Mouse (Mus musculus): ENCODE measurements around the gene Chrna10.

Gene Chrna10

DNA sequence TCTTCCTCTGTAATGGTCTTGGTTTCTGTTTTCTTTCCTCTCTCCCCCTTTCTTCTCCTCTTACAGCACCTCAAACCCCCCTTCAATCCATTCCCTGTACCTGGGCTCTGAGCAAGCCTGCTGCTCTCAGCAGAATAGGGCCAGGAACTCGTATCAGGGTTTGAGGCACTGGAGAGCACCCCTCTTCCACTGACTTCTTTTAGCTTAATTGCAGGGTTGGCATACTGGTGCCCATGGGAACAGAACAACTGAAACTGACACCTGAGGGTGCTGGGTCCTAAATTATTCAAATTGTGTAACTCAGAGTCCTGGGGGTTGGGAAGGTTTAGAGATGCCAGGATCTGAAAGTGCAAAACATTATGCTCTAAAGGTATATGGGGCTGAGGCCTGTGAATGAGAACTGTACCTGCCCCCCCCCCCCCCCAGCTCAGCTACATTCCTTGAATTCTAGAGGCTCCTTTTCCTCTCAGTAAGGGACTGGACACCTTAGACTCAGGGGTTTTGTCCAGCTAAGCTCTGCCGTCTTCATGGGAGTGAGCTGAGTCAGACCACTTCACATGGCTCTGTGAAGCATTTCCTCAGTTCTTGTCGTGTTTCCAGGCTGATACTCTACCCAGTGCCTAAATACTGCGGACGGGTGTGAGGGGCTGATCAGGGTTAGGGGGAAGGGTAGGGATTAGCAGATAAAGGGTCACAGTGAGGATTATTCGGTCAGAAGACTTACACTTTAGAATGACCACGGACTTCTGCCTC lies at the start of gene Chrna10:
Chrna10 (minus strand) TSS at position 250 of the 753 bp plus-strand sequence.
- DNase-seq = no peak

- no peak for DNase-seq
These were observed 37.1 kb upstream of the Chrna10 start for GRCm38 (mm10) chr7:102153691-102154090.

DNA sequence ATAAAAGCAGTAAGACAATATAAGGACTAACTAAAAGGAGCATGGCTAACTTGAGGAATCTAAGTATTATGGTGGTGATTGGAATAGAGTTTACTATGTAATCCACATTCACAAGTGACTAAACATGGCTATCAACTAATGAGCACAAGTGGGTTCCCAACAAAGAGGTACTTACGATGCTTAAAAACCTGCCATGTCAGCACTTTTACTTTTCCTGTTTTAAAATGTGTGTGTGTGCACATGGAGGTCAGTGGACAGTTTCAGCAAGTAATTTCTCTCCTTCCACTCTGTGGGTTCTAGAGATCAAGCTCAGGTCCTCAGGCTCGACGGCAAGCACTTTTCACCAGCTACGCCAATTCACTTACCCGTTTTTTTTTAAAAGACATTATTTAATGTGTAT lies 21.3 kb upstream of the Chrna10 start:
- DNase-seq = no peak

DNA sequence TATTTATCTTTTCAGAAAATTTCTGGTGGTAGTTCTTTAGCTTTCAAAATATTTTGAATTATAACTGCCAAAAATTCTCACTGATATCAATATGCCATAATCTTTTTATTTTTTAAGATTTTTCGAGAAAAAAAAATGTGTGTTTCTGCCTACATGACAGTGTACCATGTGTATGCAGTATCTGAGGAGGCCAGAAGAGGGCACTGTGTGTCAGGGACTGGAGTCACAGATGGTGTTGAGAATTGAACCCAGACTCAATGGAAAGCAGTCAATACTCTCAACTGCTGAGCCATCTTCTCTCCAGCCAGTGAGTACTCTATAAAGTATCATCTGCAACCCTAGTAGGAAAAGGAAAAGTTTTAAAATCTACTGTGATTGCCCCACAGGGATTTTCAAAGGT lies 20.8 kb upstream of the Chrna10 start:
- DNase-seq = peak; percentile 62

- no peak for DNase-seq
These were observed 15.8 kb upstream of the Chrna10 start for GRCm38 (mm10) chr7:102132395-102132794.

DNA sequence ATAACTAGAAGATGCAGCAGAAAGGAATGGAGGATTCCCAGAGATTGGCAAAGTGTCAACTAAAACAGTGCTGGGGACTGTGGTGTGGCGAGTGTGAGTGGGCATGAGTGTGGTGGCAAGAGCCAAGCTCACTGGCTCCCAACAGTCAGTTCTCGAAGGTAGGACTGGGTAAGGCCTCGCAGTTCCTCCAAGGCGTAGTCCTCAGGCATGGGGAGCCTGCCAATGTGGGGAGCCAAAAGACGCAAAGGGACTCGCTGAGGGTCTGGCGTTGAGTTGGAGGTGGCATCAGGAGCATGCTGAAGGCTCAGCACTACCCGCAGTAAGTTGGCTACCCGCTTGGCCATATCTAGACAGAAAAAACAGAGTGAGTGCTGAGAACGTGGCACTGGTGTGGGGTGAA lies 3.7 kb upstream of the Chrna10 start:
- DNase-seq = no peak

GRCm38 (mm10) chr7:102117382-102117781 lies 754 bp upstream of the Chrna10 start:
- no peak for DNase-seq

GRCm38 (mm10) chr7:102113151-102113729 lies 3.4 kb downstream of the Chrna10 start:
- no peak for DNase-seq

DNA sequence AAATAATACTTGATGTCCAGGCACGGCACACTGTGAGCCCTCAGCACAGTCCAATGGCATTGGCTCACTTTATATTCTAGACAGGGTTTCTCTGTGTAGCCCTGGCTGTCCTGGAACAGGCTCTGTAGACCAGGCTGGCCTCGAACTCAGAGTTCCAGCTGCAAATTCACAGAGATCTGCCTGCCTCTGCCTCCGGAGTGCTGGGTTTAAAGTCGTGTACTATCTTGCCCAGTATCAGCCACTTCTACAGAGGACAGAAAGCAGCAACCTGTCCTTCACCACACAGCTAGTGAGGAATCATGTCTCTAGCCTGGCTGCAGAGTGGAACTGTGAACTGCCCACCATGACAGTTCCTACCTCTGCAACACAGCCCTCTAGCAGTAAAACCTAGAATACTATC lies 6.9 kb downstream of the Chrna10 start:
- DNase-seq = no peak

DNA sequence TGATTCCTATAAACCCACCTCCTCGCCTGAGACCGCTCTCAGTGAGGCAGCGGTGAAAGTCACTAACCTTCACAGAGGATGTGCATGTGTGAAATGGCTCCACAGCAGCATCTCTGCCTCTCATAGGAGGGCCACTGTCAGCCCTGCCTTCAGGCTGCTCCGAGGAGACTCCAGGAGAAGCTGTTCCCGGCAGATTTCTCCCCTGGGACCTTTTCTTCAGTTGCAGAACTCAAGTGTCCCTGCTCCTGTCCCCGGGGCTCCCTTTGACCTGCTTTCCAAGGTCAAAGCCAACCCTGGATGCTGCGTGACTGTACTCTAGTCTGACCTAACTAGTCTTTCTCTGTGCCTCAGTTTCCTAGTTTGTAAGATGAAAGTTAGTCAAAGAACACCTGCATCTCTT lies 7.5 kb downstream of the Chrna10 start, which contains the start of gene Art5:
Art5 (minus strand) TSS at position 319 of the 400 bp plus-strand sequence.
- DNase-seq = no peak

DNA sequence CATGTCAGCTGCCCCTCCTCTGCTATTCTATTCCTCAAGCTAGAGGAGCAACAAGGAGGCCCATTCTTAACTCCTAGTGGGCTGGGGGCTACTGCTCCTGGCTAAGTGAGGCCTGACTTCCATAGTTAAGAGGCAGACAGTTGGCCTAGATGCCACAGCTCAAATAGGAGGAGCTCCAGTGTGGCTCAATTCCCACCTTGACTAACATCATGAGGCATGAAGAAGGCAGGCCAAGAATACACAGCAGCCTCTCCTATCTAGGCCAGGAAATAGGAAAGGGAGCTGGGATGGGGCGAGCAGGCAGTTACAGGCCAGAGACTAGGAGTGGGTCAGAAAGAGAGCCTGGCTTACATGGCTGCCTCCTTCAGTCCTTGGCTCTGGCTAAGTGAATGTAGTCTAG lies 8.4 kb downstream of the Chrna10 start:
- no peak for DNase-seq

DNA sequence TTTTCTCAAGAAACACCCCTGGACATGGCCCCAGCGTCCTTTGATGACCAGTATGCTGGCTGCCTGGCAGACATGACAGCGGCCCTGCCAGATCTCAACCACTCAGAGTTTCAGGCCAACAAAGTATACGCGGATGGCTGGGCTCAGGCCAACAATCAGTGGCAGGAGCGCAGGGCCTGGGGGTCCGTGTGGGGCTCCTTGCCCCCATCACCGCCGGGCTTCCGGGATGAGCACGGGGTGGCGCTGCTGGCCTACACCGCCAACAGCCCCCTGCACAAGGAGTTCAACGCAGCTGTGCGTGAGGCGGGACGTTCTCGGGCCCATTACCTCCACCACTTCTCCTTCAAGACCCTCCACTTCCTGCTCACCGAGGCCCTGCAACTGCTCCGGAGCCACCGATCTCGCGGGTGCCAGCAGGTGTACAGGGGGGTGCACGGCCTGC lies 9.9 kb downstream of the Chrna10 start:
- DNase-seq = no peak

DNA sequence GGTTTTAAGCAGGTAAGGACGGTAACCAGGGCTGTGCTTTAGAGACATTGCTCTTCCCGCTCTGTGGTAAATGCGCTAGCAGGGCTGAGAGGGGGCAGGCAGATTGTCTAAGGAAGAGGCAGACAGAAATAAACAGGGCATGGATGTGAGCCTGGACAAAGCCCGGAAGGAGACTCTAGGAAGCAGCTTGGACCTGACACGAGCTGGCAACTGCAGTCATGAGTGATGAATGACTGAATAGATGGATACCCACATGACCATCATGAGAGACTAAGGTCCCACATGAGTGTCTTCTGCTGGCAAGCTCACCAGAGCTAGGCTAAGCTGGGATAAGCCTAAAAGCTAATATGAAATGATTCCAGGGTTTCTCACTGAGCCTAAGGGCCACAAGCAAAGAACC lies 12.5 kb downstream of the Chrna10 start:
- no peak for DNase-seq

GRCm38 (mm10) chr7:102103555-102103954 lies 13.1 kb downstream of the Chrna10 start:
- no peak for DNase-seq

GRCm38 (mm10) chr7:102102696-102103095 lies 13.9 kb downstream of the Chrna10 start:
- DNase-seq = no peak

- no peak for DNase-seq
These were observed 14.4 kb downstream of the Chrna10 start for GRCm38 (mm10) chr7:102102241-102102640.

- no peak for DNase-seq
These were observed 15.1 kb downstream of the Chrna10 start, which contains the start of gene Art1 for GRCm38 (mm10) chr7:102101487-102101886. TSS of gene Art1 (plus strand) at chr7:102101743.

DNA sequence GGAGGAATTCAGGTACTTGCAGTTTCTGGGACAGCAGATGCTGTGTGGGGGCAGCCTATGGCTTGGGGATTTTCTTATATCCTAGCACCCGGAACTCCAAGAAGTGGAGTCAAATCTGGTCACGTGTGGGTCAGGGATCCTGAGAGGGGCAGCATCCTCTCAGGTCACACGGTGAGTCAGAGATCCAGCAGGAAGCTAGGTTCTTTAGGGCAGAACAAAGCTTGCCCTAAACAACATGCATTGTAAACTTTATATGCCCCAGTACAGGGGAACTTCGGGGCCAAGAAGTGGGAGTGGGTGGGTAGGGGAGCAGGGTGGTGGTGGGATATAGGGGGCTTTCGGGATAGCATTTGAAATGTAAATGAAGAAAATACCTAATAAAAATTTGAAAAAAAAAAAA lies 15.8 kb downstream of the Chrna10 start:
- DNase-seq = no peak

DNA sequence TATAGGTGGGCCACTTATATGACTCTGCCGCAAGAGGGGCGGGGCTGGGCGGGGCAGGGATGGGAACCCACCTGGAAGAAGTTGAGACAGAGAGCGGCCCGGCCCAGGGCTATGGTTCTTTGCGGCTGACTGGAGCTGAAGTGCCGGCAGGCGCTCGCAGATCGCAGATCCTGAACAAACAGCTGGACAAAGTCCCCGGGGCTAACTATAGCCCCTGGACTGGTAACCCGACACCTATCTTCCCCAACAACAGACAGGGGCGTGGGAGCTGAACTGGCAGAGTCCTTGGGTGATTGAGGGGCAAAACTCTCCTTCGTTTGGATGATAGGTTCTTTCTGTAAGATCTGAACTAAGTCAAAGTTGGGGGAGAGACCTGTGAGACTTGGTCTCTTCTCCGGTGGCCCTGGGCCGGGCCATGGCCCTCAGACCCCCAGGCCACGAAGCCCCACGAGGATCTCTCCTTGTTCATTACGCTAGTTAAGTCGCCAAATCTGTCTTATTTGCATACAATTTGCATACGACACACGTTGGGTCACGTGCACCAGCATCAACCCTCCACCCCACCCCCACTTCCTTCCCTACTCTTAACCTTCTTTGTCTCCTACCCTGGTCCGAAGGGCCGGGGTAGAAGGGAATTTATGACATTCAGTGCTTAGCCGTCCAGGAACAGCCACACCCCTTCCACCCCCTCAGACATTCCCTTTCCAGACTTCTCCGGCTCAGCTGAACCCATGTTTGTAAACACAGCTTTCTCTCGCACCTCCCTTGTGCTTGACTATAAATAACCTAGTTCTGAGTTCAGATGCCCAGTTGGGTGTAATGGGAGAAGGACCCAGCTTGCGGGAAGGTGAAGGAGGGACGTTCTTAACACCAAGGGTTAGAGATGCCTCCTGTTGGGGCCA lies 16.6 kb downstream of the Chrna10 start:
- peak; percentile 40 for DNase-seq

DNA sequence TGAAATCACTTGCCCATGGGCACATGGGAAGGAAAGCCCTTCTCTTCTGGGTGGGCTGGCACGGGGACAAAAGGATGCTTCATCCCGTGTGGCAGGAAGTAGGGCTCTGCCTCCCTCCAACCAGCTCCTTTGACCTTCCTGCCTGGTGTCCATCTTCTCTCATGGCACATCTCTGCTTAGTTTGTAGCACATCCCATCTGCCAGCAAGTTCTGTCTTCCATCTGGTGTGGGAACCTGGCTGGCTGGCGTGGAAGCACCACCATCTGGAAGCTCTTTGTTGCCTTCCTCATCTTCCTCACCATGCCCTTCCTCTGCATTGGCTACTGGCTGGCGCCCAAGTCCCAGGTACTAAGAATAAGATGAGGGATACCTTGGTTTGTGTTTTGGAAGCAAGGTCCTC lies 29.3 kb downstream of the Chrna10 start:
- no peak for DNase-seq

DNA sequence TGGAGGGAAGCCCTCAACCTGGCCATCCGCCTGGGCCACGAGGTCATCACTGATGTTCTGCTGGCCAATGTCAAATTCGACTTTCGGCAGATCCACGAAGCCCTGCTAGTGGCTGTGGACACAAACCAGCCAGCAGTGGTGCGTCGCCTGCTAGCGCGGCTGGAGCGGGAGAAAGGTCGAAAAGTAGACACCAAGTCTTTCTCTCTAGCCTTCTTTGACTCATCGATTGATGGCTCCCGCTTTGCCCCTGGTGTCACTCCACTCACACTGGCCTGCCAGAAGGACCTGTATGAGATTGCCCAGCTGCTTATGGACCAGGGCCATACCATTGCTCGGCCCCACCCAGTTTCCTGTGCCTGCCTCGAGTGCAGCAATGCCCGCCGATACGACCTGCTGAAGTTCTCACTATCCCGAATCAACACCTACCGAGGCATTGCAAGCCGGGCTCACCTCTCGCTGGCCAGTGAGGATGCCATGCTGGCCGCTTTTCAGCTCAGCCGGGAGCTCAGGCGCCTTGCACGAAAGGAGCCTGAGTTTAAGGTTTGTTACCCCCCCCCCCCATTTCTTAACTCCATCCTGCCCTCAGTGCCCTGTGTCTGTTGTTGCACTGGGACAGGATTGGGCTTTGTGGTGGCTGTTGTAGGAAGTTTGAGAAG lies 32.5 kb downstream of the Chrna10 start:
- DNase-seq = no peak

GRCm38 (mm10) chr7:102082816-102083215 lies 33.8 kb downstream of the Chrna10 start, which contains the start of gene Trpc2:
TSS of gene Trpc2 (plus strand) at chr7:102083116.
- no peak for DNase-seq

DNA sequence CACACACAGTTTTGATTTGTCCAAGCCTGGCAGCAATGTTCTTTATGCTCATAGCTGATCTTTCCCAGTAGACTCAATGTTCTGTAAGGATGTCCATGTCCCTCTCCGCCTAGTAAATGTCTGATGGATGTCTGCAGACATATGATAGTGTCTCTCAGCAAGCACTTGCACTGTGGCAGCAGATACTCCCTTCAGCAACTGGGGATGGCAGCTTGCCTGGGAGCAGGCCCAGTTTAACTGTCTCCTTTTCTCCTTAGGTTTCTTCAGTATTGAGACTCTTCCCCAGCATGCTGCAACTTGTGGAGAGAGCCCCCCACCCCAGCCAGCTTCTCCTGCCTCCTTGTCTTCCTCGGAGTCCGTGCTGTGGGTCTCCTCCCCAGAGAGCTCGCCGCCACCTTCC lies 34.8 kb downstream of the Chrna10 start:
- no peak for DNase-seq
